Mouse (Mus musculus) heart, embryonic 13.5 days (tissue): Measurements from ENCODE around the gene Myoz1. TPM values are rescaled to one million over a fixed set of nuclear protein-coding genes. Genes with fewer than 3 reads are reported as not detected.
"Not testable (repeated sequence)": the region's sequence is repeated elsewhere in the genome, so short reads cannot be mapped to it uniquely, and the experiment has no call there.

Experiments
- ATAC-seq: fragments of 200-750 bp; cut with Nextera tagmentation; 2 replicates; pipeline ENCODE4 v1.8.0; 2017; ENCODE audit warnings: moderate TSS enrichment; ENCODE audit not compliant: insufficient number of reproducible peaks, low FRiP score, low TSS enrichment; ENCODE audit errors: extremely low read depth
- H3K27ac ChIP-seq: fragments of 300-500 bp; sonication (generic); replicated peaks from 2 replicates; pipeline ENCODE4 v1.5.1; 2015; ENCODE audit warnings: moderate library complexity, mild to moderate bottlenecking, inconsistent platforms
- H3K27me3 ChIP-seq: fragments of 300-500 bp; sonication (generic); replicated peaks from 2 replicates; pipeline ENCODE4 v1.6.1; 2015; ENCODE audit warnings: mild to moderate bottlenecking, inconsistent platforms
- H3K36me3 ChIP-seq: fragments of 300-500 bp; sonication (generic); 2 replicates; pipeline ENCODE4 v1.6.1; 2015; ENCODE audit warnings: mild to moderate bottlenecking, inconsistent platforms
- H3K4me1 ChIP-seq: fragments of 300-500 bp; sonication (generic); 2 replicates; pipeline ENCODE4 v1.6.1; 2015; ENCODE audit warnings: inconsistent platforms
- H3K4me2 ChIP-seq: fragments of 300-500 bp; sonication (generic); 2 replicates; pipeline ENCODE4 v1.6.1; 2015; ENCODE audit warnings: inconsistent platforms, mild to moderate bottlenecking, moderate library complexity
- H3K4me3 ChIP-seq: fragments of 300-500 bp; sonication (generic); 2 replicates; pipeline ENCODE4 v1.5.1; 2015; ENCODE audit warnings: moderate library complexity, mild to moderate bottlenecking, inconsistent platforms
- H3K9ac ChIP-seq: fragments of 300-500 bp; sonication (generic); 2 replicates; pipeline ENCODE4 v1.6.1; 2015; ENCODE audit warnings: inconsistent platforms, mild to moderate bottlenecking, moderate library complexity
- H3K9me3 ChIP-seq: fragments of 300-500 bp; sonication (generic); 2 replicates; pipeline ENCODE4 v1.6.1; 2016; ENCODE audit warnings: inconsistent platforms
- WGBS: fragments of 180-500 bp; shearing (Covaris S2); methylation state at CpG from one replicate; pipeline ENCODE4 v1.1.7; 2015; ENCODE audit warnings: mixed read lengths; 5-methylcytosine and 5-hydroxymethylcytosine counted together
- polyA plus RNA-seq: library from polyadenylated mRNA; unstranded; fragments of >200 nt; fragmentation: Nextera tagmentation; extraction: Ambion mirVana; gene quantifications from 2 replicates; pipeline ENCODE4 v1.2.1, GENCODE M21; 2015

Gene Myoz1
- polyA plus RNA-seq, 1 experiment from 2014 or later: 14.3 TPM

GRCm38 (mm10) chr14:20636968-20637367 is 19.4 kb downstream of the Myoz1 start:
- not testable (repeated sequence) for H3K27me3 ChIP-seq, ATAC-seq, H3K4me2 ChIP-seq, H3K4me3 ChIP-seq, H3K27ac ChIP-seq, H3K9me3 ChIP-seq, H3K36me3 ChIP-seq, H3K9ac ChIP-seq
- peaks cover 12% of the 10 kb centered on the region for H3K4me1 ChIP-seq
- WGBS: 87% methylated on average over 3 of the region's 3 CpGs

- H3K4me1 ChIP-seq: peaks cover 14% of the 10 kb centered on the region
- 79% methylated on average over 2 of the region's 2 CpGs for WGBS
- ATAC-seq: no peak
- no peaks in the 10 kb centered on the region for H3K9me3 ChIP-seq
- no peaks in the 10 kb centered on the region for H3K36me3 ChIP-seq
- H3K4me3 ChIP-seq: no peak overlapping the region
- no peak overlapping the region for H3K9ac ChIP-seq
- no peak overlapping the region for H3K27ac ChIP-seq
- H3K27me3 ChIP-seq: no peaks in the 10 kb centered on the region
- H3K4me2 ChIP-seq: no peak overlapping the region
Observed at GRCm38 (mm10) chr14:20635546-20635945, 20.8 kb downstream of the Myoz1 start.

- Histone ChIP-seq H3K9me3 (no peaks in the 10 kb centered on the region), H3K4me3 (no peak overlapping the region), H3K27me3 (no peaks in the 10 kb centered on the region), H3K27ac (no peak overlapping the region; the same call in 1 of the 2 replicates), H3K36me3 (no peaks in the 10 kb centered on the region), H3K4me2 (no peak overlapping the region), H3K9ac (no peak overlapping the region), H3K4me1 (peaks cover 13% of the 10 kb centered on the region)
- 16% methylated on average over 4 of the region's 4 CpGs for WGBS
- ATAC-seq: no peak
Observed at GRCm38 (mm10) chr14:20631253-20631652, 25.1 kb downstream of the Myoz1 start.

- no peaks in the 10 kb centered on the region for H3K27me3 ChIP-seq
- no peak overlapping the region for H3K27ac ChIP-seq
- peaks cover 13% of the 10 kb centered on the region for H3K4me1 ChIP-seq
- peak overlapping the region; percentile 24 for H3K4me2 ChIP-seq
- H3K9ac ChIP-seq: no peak overlapping the region
- WGBS: 64% methylated on average over 3 of the region's 3 CpGs
- no peaks in the 10 kb centered on the region for H3K36me3 ChIP-seq
- no peak overlapping the region for H3K4me3 ChIP-seq
- no peak for ATAC-seq
- no peaks in the 10 kb centered on the region for H3K9me3 ChIP-seq
Observed at GRCm38 (mm10) chr14:20626971-20627370, 29.4 kb downstream of the Myoz1 start.

GRCm38 (mm10) chr14:20626447-20626846 is 29.9 kb downstream of the Myoz1 start:
- no peaks in the 10 kb centered on the region for H3K36me3 ChIP-seq
- no peak overlapping the region for H3K9ac ChIP-seq
- no peak overlapping the region for H3K4me3 ChIP-seq
- H3K4me1 ChIP-seq: peaks cover 13% of the 10 kb centered on the region
- no peaks in the 10 kb centered on the region for H3K27me3 ChIP-seq
- 83% methylated on average over 2 of the region's 2 CpGs for WGBS
- H3K4me2 ChIP-seq: no peak overlapping the region
- H3K9me3 ChIP-seq: no peaks in the 10 kb centered on the region
- no peak overlapping the region for H3K27ac ChIP-seq
- ATAC-seq: no peak

- H3K4me3 ChIP-seq: no peak overlapping the region
- 90% methylated on average over 3 of the region's 3 CpGs for WGBS
- H3K27ac ChIP-seq: no peak overlapping the region
- H3K4me2 ChIP-seq: no peak overlapping the region
- no peak overlapping the region for H3K9ac ChIP-seq
- peaks cover 5% of the 10 kb centered on the region; the same call in 1 of the 2 replicates for H3K36me3 ChIP-seq
- no peak for ATAC-seq
- H3K4me1 ChIP-seq: peaks cover 18% of the 10 kb centered on the region
- no peaks in the 10 kb centered on the region for H3K27me3 ChIP-seq
- no peaks in the 10 kb centered on the region for H3K9me3 ChIP-seq
Observed at GRCm38 (mm10) chr14:20622907-20623306, 33.4 kb downstream of the Myoz1 start.

GRCm38 (mm10) chr14:20622412-20622811 is 33.9 kb downstream of the Myoz1 start:
- ATAC-seq: no peak
- H3K4me1 ChIP-seq: peaks cover 16% of the 10 kb centered on the region
- H3K4me3 ChIP-seq: no peak overlapping the region
- H3K27ac ChIP-seq: no peak overlapping the region
- H3K9ac ChIP-seq: no peak overlapping the region
- no peaks in the 10 kb centered on the region for H3K27me3 ChIP-seq
- H3K9me3 ChIP-seq: no peaks in the 10 kb centered on the region
- H3K36me3 ChIP-seq: peaks cover 5% of the 10 kb centered on the region; the same call in 1 of the 2 replicates
- WGBS: 81% methylated on average over 2 of the region's 2 CpGs
- no peak overlapping the region for H3K4me2 ChIP-seq

GRCm38 (mm10) chr14:20621903-20622302 is 34.4 kb downstream of the Myoz1 start:
- ATAC-seq: no peak
- peaks cover 14% of the 10 kb centered on the region for H3K4me1 ChIP-seq
- WGBS: 89% methylated on average over 2 of the region's 2 CpGs
- peaks cover 5% of the 10 kb centered on the region; the same call in 1 of the 2 replicates for H3K36me3 ChIP-seq
- H3K9me3 ChIP-seq: no peaks in the 10 kb centered on the region
- no peak overlapping the region for H3K27ac ChIP-seq
- H3K4me3 ChIP-seq: no peak overlapping the region
- H3K9ac ChIP-seq: no peak overlapping the region
- no peak overlapping the region for H3K4me2 ChIP-seq
- H3K27me3 ChIP-seq: no peaks in the 10 kb centered on the region

- ATAC-seq: no peak
- H3K27ac ChIP-seq: no peak overlapping the region
- H3K4me3 ChIP-seq: no peak overlapping the region
- H3K4me1 ChIP-seq: peaks cover 23% of the 10 kb centered on the region
- no peak overlapping the region for H3K4me2 ChIP-seq
- no peaks in the 10 kb centered on the region for H3K9me3 ChIP-seq
- H3K27me3 ChIP-seq: no peaks in the 10 kb centered on the region
- H3K9ac ChIP-seq: no peak overlapping the region
- peaks cover 5% of the 10 kb centered on the region; the same call in 1 of the 2 replicates for H3K36me3 ChIP-seq
Observed at GRCm38 (mm10) chr14:20619131-20619530, 37.2 kb downstream of the Myoz1 start.

GRCm38 (mm10) chr14:20618211-20618610 is 38.1 kb downstream of the Myoz1 start:
- Histone ChIP-seq H3K36me3 (peaks cover 5% of the 10 kb centered on the region; the same call in 1 of the 2 replicates), H3K4me3 (no peak overlapping the region), H3K9me3 (no peaks in the 10 kb centered on the region), H3K27me3 (no peaks in the 10 kb centered on the region), H3K4me1 (peaks cover 23% of the 10 kb centered on the region), H3K4me2 (no peak overlapping the region), H3K9ac (0 out of 2 replicates have a peak overlapping the region, but pooled peaks have one; percentile 1), H3K27ac (peak overlapping the region; percentile 39; the same call in 1 of the 2 replicates)
- 65% methylated on average over 5 of the region's 5 CpGs for WGBS
- ATAC-seq: no peak

- H3K27me3 ChIP-seq: no peaks in the 10 kb centered on the region
- no peak overlapping the region for H3K4me2 ChIP-seq
- ATAC-seq: no peak
Observed at GRCm38 (mm10) chr14:20616421-20616820, 39.9 kb downstream of the Myoz1 start.

GRCm38 (mm10) chr14:20615075-20615474 is 41.3 kb downstream of the Myoz1 start:
- Histone ChIP-seq H3K4me1 (peaks cover 29% of the 10 kb centered on the region), H3K27ac (no peak overlapping the region), H3K4me3 (no peak overlapping the region), H3K9me3 (no peaks in the 10 kb centered on the region), H3K27me3 (no peaks in the 10 kb centered on the region), H3K9ac (no peak overlapping the region), H3K36me3 (no peaks in the 10 kb centered on the region), H3K4me2 (no peak overlapping the region)
- ATAC-seq: no peak
- WGBS: 100% methylated on average over 2 of the region's 2 CpGs

More at GRCm38 (mm10) chr14:20616421-20616820, 39.9 kb downstream of the Myoz1 start:
- peaks cover 5% of the 10 kb centered on the region; the same call in 1 of the 2 replicates for H3K36me3 ChIP-seq
- 13% methylated on average over 2 of the region's 2 CpGs for WGBS
- H3K9ac ChIP-seq: no peak overlapping the region
- no peak overlapping the region for H3K4me3 ChIP-seq
- H3K4me1 ChIP-seq: peaks cover 23% of the 10 kb centered on the region
- H3K27ac ChIP-seq: peak overlapping the region; percentile 34; the same call in 1 of the 2 replicates
- H3K9me3 ChIP-seq: no peaks in the 10 kb centered on the region
